Mouse (Mus musculus) hindbrain, postnatal 0 days (tissue): ENCODE data around the gene Prkx. TPM values are rescaled to one million over a fixed set of nuclear protein-coding genes. Genes with fewer than 3 reads are reported as not detected.

Experiments
- ATAC-seq: fragments of 200-750 bp; cut with Nextera tagmentation; 2 replicates; pipeline ENCODE4 v1.8.0; 2017; ENCODE audit warnings: mild to moderate bottlenecking, moderate TSS enrichment, moderate library complexity
- DNase-seq: peaks from one replicate; pipeline ENCODE4 v3.0.0-alpha.2; 2015; ENCODE audit warnings: low spot score
- H3K27ac ChIP-seq: fragments of 300-500 bp; sonication (generic); 2 replicates; pipeline ENCODE4 v1.5.1; 2014; ENCODE audit warnings: mild to moderate bottlenecking
- H3K27me3 ChIP-seq: fragments of 300-500 bp; sonication (generic); 2 replicates; pipeline ENCODE4 v1.6.1; 2014; ENCODE audit warnings: low read length, mixed read lengths; ENCODE audit not compliant: insufficient read depth
- H3K36me3 ChIP-seq: fragments of 300-500 bp; sonication (generic); 2 replicates; pipeline ENCODE4 v1.6.1; 2014; ENCODE audit warnings: low read length, mixed read lengths; ENCODE audit not compliant: insufficient read depth
- H3K4me1 ChIP-seq: fragments of 300-500 bp; sonication (generic); 2 replicates; pipeline ENCODE4 v1.6.1; 2014; ENCODE audit warnings: antibody characterized with exemption, low read length, mixed read lengths; ENCODE audit not compliant: insufficient read depth
- H3K4me2 ChIP-seq: fragments of 300-500 bp; sonication (generic); 2 replicates; pipeline ENCODE4 v1.6.1; 2014; ENCODE audit warnings: low read depth, mild to moderate bottlenecking, low read length, moderate library complexity, mixed read lengths
- H3K4me3 ChIP-seq: fragments of 300-500 bp; sonication (generic); 2 replicates; pipeline ENCODE4 v1.5.1; 2014; ENCODE audit warnings: low read length
- H3K9ac ChIP-seq: fragments of 300-500 bp; sonication (generic); replicated peaks from 2 replicates; pipeline ENCODE4 v1.6.1; 2014; ENCODE audit warnings: mild to moderate bottlenecking, low read length, moderate library complexity, mixed read lengths
- H3K9me3 ChIP-seq: fragments of 300-500 bp; sonication (generic); 2 replicates; pipeline ENCODE4 v1.6.1; 2016; ENCODE audit warnings: low read length, mixed read lengths
- CTCF ChIP-seq: IDR thresholded peaks from 2 replicates; pipeline ENCODE4 v1.5.1; 2016; ENCODE audit warnings: antibody characterized with exemption, control low read depth, low read depth
- WGBS: fragments of 180-500 bp; shearing (Covaris S2); extraction: QIAGEN DNeasy Blood & Tissue Kit; methylation state at CpG from one replicate; pipeline ENCODE4 v1.1.7; 2014; 5-methylcytosine and 5-hydroxymethylcytosine counted together
- polyA plus RNA-seq: library from polyadenylated mRNA; unstranded; fragments of >200 nt; fragmentation: Nextera tagmentation; extraction: Ambion mirVana; gene quantifications from 2 replicates; pipeline ENCODE4 v1.2.1, GENCODE M21; 2015
- total RNA-seq: library from RNA; depleted of rRNA; stranded (reverse); fragments of >200 nt; gene quantifications from 2 replicates; pipeline ENCODE4 v1.2.3, GENCODE M21; 2014

The Prkx gene
- total and polyA plus RNA-seq, 2 experiments from 2014 or later: 17.1 to 18.3 TPM

- H3K9ac ChIP-seq: no peak overlapping the region
- ATAC-seq (no peak), DNase-seq (no peak)
- H3K27me3 ChIP-seq: no peaks in the 10 kb centered on the region
- H3K4me2 ChIP-seq: no peak overlapping the region
- H3K36me3 ChIP-seq: no peaks in the 10 kb centered on the region
- H3K4me1 ChIP-seq: no peaks in the 10 kb centered on the region
- no peaks in the 10 kb centered on the region for H3K9me3 ChIP-seq
- TF ChIP-seq CTCF: no peak
- H3K4me3 ChIP-seq: no peak overlapping the region
- no peak overlapping the region for H3K27ac ChIP-seq
These were observed 1.7 kb upstream of the Prkx start for GRCm38 (mm10) chrX:77797801-77798200.

- DNase-seq (peak; percentile 28), ATAC-seq (no peak)
- Histone ChIP-seq H3K4me2 (peak overlapping the region; percentile 61), H3K36me3 (no peaks in the 10 kb centered on the region), H3K27ac (peak overlapping the region; percentile 86; the same call in 1 of the 2 replicates), H3K9ac (no peak overlapping the region), H3K4me1 (no peaks in the 10 kb centered on the region), H3K9me3 (no peaks in the 10 kb centered on the region), H3K27me3 (no peaks in the 10 kb centered on the region), H3K4me3 (peak overlapping the region; percentile 63)
- WGBS: 57% methylated on average over 1 of the region's 1 CpGs
- peak; percentile 34; the same call in 1 of the 2 replicates for TF ChIP-seq CTCF
These were observed 838 bp upstream of the Prkx start for GRCm38 (mm10) chrX:77796916-77797315.

GRCm38 (mm10) chrX:77795858-77796174, 262 bp downstream of the Prkx start:
- Histone ChIP-seq H3K9ac (peak overlapping the region; percentile 57), H3K4me2 (peak overlapping the region; percentile 61), H3K27ac (peak overlapping the region; percentile 86; the same call in 1 of the 2 replicates), H3K36me3 (no peaks in the 10 kb centered on the region), H3K4me1 (no peaks in the 10 kb centered on the region), H3K27me3 (no peaks in the 10 kb centered on the region), H3K9me3 (no peaks in the 10 kb centered on the region), H3K4me3 (peak overlapping the region; percentile 63)
- WGBS: 32% methylated on average over 30 of the region's 30 CpGs
- DNase-seq (peak; percentile 91), ATAC-seq (peak; percentile 98)
- TF ChIP-seq CTCF: no peak

- WGBS: 32% methylated on average over 61 of the region's 61 CpGs
- H3K9ac ChIP-seq: peak overlapping the region; percentile 57
- H3K27me3 ChIP-seq: no peaks in the 10 kb centered on the region
- no peaks in the 10 kb centered on the region for H3K9me3 ChIP-seq
- DNase-seq (peak; percentile 7), ATAC-seq (peak; percentile 78)
- TF ChIP-seq CTCF: no peak
- no peaks in the 10 kb centered on the region for H3K4me1 ChIP-seq
- H3K4me2 ChIP-seq: peak overlapping the region; percentile 61
- H3K36me3 ChIP-seq: no peaks in the 10 kb centered on the region
- H3K27ac ChIP-seq: peak overlapping the region; percentile 86; the same call in 1 of the 2 replicates
- peak overlapping the region; percentile 63 for H3K4me3 ChIP-seq
These were observed 868 bp downstream of the Prkx start for GRCm38 (mm10) chrX:77794962-77795857.

GRCm38 (mm10) chrX:77788675-77789074, 7.4 kb downstream of the Prkx start:
- WGBS: 89% methylated on average over 3 of the region's 3 CpGs
- no peaks in the 10 kb centered on the region for H3K4me1 ChIP-seq
- ATAC-seq (no peak), DNase-seq (no peak)
- no peak overlapping the region for H3K27ac ChIP-seq
- TF ChIP-seq CTCF: no peak
- H3K9me3 ChIP-seq: no peaks in the 10 kb centered on the region
- no peaks in the 10 kb centered on the region for H3K36me3 ChIP-seq
- no peaks in the 10 kb centered on the region for H3K27me3 ChIP-seq
- no peak overlapping the region for H3K4me2 ChIP-seq
- no peak overlapping the region for H3K9ac ChIP-seq
- H3K4me3 ChIP-seq: no peak overlapping the region

GRCm38 (mm10) chrX:77786354-77786753, 9.7 kb downstream of the Prkx start:
- H3K36me3 ChIP-seq: no peaks in the 10 kb centered on the region
- ATAC-seq: no peak
- H3K4me2 ChIP-seq: no peak overlapping the region
- no peak overlapping the region for H3K27ac ChIP-seq
- no peak for TF ChIP-seq CTCF
- H3K9me3 ChIP-seq: no peaks in the 10 kb centered on the region
- no peak overlapping the region for H3K9ac ChIP-seq
- no peaks in the 10 kb centered on the region for H3K27me3 ChIP-seq
- DNase-seq: no peak
- H3K4me1 ChIP-seq: no peaks in the 10 kb centered on the region
- H3K4me3 ChIP-seq: no peak overlapping the region

- Histone ChIP-seq H3K36me3 (0 out of 2 replicates have a peak, but pooled peaks cover 4% of the 10 kb centered on the region), H3K27me3 (no peaks in the 10 kb centered on the region), H3K4me3 (no peak overlapping the region), H3K9ac (no peak overlapping the region), H3K9me3 (no peaks in the 10 kb centered on the region), H3K4me2 (no peak overlapping the region), H3K27ac (no peak overlapping the region), H3K4me1 (no peaks in the 10 kb centered on the region)
- peak; percentile 21 for TF ChIP-seq CTCF
- ATAC-seq (no peak), DNase-seq (no peak)
These were observed 18.3 kb downstream of the Prkx start for GRCm38 (mm10) chrX:77777822-77778221.
